Mouse (Mus musculus) spleen, adult 2 months (tissue): ENCODE measurements around the gene 1110004F10Rik.

ENCODE experiments used
- CTCF ChIP-seq: fragments of 200-500 bp; IDR thresholded peaks from 2 replicates; pipeline ENCODE4 v1.5.1; 2011; ENCODE audit warnings: mild to moderate bottlenecking, inconsistent platforms; ENCODE audit not compliant: insufficient read depth, insufficient read length, insufficient replicate concordance; ENCODE audit errors: extremely low read depth
- POLR2A ChIP-seq: fragments of 200-500 bp; IDR thresholded peaks from 2 replicates; pipeline ENCODE4 v1.6.1; 2011; ENCODE audit warnings: low read depth, low read length, inconsistent platforms

DNA sequence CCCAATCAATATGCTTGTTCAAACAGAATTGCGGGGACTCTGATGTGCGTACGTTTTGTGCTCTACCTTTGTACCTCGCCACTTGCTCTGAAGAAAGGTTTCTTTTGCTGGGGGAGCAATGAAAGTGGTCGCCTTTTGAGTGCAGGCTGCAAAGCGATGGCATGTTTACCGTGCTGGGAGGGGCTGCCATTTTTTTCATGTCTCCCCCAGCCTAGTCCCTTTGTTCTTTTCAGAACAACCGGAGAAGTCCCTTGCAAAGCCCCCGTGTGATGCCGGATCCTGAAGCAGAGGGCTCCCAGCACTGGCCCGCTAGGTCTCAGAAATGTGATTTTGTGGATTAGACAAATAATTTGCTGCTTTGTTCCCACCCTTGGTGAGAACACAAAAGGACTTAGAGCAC lies 82.0 kb downstream of the 1110004F10Rik start:
- TF ChIP-seq POLR2A (no peak), CTCF (no peak)
